Mouse (Mus musculus) v-Abl transformed pro-B cells (cell line): ENCODE data around the gene Mvk.

Experiments
- in situ Hi-C, 2 experiments: fragments of 400-800 bp; cut with MboI; formaldehyde crosslinking; loops; one replicate each; pipeline ENCODE4 v1.15.1; 2025; ENCODE audit not compliant: unreplicated experiment in 2 of 2

Mvk gene

GRCm38 (mm10) chr5:114507394-114507793, 63.3 kb downstream of the Mvk start:
- in situ Hi-C loops = no loop called here

- in situ Hi-C loops = no loop called here
Measured at GRCm38 (mm10) chr5:114507964-114508363, 63.9 kb downstream of the Mvk start.

- in situ Hi-C loops = no loop called here
Measured at GRCm38 (mm10) chr5:114509461-114509860, 65.4 kb downstream of the Mvk start.
